Mouse (Mus musculus): ENCODE data around the gene Clec3b. TPM values are rescaled to one million over a fixed set of nuclear protein-coding genes. Genes with fewer than 3 reads are reported as not detected.

Gene Clec3b
- polyA plus RNA-seq (2015; fragmentation: Nextera tagmentation; extraction: Ambion mirVana), result 0.17 TPM in 1 of 2 replicates, not detected in the other

GRCm38 (mm10) chr9:123150241-123151020 lies at the start of gene Clec3b:
Gene Clec3b, plus strand, starts transcription at chr9:123150946.
- 87% methylated on average over 5 of the region's 5 CpGs for WGBS
- no peak for ATAC-seq

DNA sequence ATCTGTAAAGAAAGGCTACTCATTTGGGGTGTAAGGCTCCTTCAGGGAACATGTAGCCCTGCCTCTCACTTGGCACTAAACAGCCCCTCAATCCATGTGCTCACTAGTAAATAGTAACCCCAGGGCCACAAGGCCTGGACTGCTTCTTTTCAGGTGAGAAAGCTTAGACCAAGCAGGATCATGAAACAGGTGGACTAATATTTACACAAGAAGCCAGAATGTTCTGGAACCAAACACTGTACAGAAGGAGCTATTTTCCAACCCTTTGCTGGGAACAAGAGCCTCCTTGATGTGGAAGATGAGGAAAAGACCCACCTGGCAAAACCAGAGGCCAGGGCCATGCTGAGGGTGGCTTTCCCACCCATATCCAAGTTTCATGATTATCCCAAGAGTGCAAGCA lies 47.3 kb upstream of the Clec3b start:
- no peaks in the 10 kb centered on the region for H3K27me3 ChIP-seq
- H3K9me3 ChIP-seq (replicated peaks), result no peaks in the 10 kb centered on the region
- ATAC-seq, result no peak
- no peak overlapping the region for H3K4me2 ChIP-seq
- no peak overlapping the region for H3K27ac ChIP-seq
- H3K4me1 ChIP-seq, result no peaks in the 10 kb centered on the region
- H3K9ac ChIP-seq, result no peak overlapping the region
- no peak overlapping the region for H3K4me3 ChIP-seq
- peaks cover 39% of the 10 kb centered on the region for H3K36me3 ChIP-seq (ENCODE audit: poor library complexity, severe bottlenecking)

More at GRCm38 (mm10) chr9:123150241-123151020, at the start of gene Clec3b:
- no peaks in the 10 kb centered on the region for H3K9me3 ChIP-seq (replicated peaks)
- H3K9ac ChIP-seq, result no peak within 1 kb of the TSS
- H3K36me3 ChIP-seq (ENCODE audit: poor library complexity, severe bottlenecking), result no peaks in the 10 kb centered on the region
- H3K4me2 ChIP-seq, result no peak within 1 kb of the TSS
- no peak within 1 kb of the TSS for H3K4me3 ChIP-seq
- no peak within 1 kb of the TSS for H3K27ac ChIP-seq
- H3K4me1 ChIP-seq, result no peaks in the 10 kb centered on the region
- H3K27me3 ChIP-seq, result no peaks in the 10 kb centered on the region

DNA sequence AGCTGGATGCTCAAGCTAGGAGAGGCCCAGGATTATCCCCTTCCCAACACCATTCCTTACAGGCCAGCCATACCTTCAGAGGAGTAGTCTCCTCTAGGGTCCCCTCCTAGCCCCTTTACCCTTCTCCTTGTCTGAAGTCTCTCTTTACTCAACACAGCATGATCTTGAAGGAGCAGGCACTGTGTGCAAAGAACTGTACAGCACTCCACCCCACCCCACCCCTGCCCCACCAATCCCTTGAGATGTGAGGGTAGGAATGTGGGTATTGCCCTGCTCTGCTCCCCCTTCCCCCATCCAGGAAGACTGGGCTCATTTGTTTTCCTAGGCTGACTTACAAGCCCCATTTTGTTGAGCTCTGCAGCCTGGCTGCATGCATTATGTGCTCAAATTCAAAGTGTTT lies 46.4 kb upstream of the Clec3b start:
- Histone ChIP-seq H3K9ac (no peak overlapping the region), H3K27ac (no peak overlapping the region), H3K36me3 (ENCODE audit: poor library complexity, severe bottlenecking) (peaks cover 34% of the 10 kb centered on the region), H3K4me1 (no peaks in the 10 kb centered on the region), H3K9me3 (replicated peaks) (no peaks in the 10 kb centered on the region), H3K4me2 (no peak overlapping the region), H3K27me3 (no peaks in the 10 kb centered on the region), H3K4me3 (no peak overlapping the region)
- no peak for ATAC-seq

- Histone ChIP-seq H3K4me2 (no peak overlapping the region), H3K4me3 (no peak overlapping the region), H3K36me3 (ENCODE audit: poor library complexity, severe bottlenecking) (peaks cover 21% of the 10 kb centered on the region), H3K9me3 (replicated peaks) (no peaks in the 10 kb centered on the region), H3K4me1 (peaks cover 11% of the 10 kb centered on the region), H3K9ac (no peak overlapping the region), H3K27ac (no peak overlapping the region), H3K27me3 (no peaks in the 10 kb centered on the region)
- ATAC-seq, result no peak
- WGBS, result 94% methylated on average over 4 of the region's 4 CpGs
Measured at GRCm38 (mm10) chr9:123107186-123107585, 43.6 kb upstream of the Clec3b start.

DNA sequence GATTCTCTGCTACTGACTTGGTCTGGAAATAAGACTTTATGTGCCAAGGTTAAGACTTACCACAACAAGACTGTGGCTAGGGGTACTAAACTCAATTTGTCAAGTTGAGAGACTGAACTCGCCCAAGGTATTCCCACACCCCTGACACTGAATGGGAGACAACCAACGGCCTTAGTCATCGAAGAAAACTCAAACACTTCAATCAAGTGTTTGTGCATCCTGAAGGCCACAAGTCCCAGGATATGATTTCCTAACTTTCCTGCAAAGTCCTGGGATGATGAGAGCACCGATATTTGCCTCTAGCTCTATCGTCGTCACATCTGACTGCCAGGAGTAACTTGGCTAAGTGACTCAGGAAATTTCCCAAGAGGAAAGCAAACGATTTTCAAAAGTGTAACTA lies 41.6 kb upstream of the Clec3b start:
- Histone ChIP-seq H3K9ac (no peak overlapping the region), H3K4me3 (no peak overlapping the region), H3K4me1 (peaks cover 20% of the 10 kb centered on the region), H3K4me2 (no peak overlapping the region), H3K27ac (no peak overlapping the region), H3K36me3 (ENCODE audit: poor library complexity, severe bottlenecking) (peaks cover 18% of the 10 kb centered on the region), H3K27me3 (no peaks in the 10 kb centered on the region), H3K9me3 (replicated peaks) (no peaks in the 10 kb centered on the region)
- 94% methylated on average over 7 of the region's 7 CpGs for WGBS
- no peak for ATAC-seq

DNA sequence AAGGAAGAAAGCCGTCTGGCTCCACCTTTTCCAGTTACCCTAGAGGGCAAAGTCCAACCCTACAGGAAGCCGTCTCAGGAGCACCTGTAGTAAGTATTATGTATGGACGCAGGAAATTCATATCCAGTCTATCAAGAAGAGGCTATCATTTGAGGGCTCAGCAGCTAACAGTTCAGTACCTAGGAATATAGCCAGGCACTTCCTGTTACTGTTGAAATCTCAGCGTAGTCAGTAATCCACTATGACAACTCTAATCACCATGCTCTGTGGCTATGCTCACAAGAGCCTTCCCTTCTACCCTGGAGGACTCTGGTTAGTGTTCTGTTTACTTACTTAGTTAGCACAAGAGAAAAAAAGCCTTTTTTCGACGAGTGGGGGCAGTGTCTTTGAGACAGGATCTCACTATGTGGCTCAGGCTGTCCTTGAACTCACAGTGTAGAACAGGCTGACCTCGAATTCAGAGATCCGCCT lies 39.0 kb upstream of the Clec3b start:
- WGBS, result 63% methylated on average over 8 of the region's 8 CpGs
- Histone ChIP-seq H3K9ac (peak overlapping the region; percentile 94), H3K27ac (no peak overlapping the region), H3K27me3 (no peaks in the 10 kb centered on the region), H3K9me3 (replicated peaks) (no peaks in the 10 kb centered on the region), H3K36me3 (ENCODE audit: poor library complexity, severe bottlenecking) (0 out of 2 replicates have a peak, but pooled peaks cover 3% of the 10 kb centered on the region), H3K4me2 (peak overlapping the region; percentile 80), H3K4me1 (peaks cover 23% of the 10 kb centered on the region), H3K4me3 (peak overlapping the region; percentile 89)
- ATAC-seq, result no peak

DNA sequence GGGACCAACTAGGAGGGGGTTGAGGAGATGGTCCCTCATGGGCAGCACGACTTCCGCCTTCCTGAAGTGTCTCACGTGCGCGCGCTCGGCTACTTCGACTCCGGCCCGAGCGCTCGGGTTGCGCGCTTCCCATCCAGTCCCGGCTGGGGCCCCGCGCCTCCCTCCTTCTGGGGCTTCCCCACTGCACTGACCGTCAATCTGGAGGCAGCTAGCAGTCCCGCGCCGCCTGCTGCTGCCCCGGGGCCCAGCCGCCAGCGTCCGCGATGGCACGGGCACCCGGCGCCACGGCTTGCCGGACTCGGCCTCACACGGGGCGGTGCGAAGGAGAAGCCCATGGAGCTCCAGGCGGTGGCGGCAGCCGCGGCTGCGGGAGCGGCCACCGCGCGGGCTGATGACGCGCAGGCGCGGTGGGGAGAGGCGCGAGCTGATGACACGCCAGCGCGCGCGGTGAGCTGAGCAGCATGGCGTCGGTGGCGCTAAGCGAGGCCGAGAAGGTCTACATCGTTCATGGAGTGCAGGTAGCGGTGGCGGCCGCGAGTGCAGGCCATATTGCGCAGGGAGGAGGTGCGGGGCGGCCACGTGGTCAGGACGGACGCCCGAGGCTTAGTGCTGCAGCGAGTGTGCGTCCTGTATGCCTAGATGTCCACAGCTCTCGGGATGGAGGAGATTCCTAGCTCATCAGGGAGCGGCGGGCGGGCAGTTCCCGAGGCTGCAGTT lies 37.8 kb upstream of the Clec3b start, which contains the start of the genes Zdhhc3 and Exosc7:
TSS of gene Zdhhc3 (minus strand) at position 401 of the 717 bp plus-strand sequence.
TSS of gene Exosc7 (plus strand) at position 411 of the 717 bp plus-strand sequence.
- under 1% methylated on average over 78 of the region's 79 CpGs for WGBS
- H3K36me3 ChIP-seq (ENCODE audit: poor library complexity, severe bottlenecking), result 0 out of 2 replicates have a peak, but pooled peaks cover 3% of the 10 kb centered on the region
- H3K27me3 ChIP-seq, result no peaks in the 10 kb centered on the region
- peak within 1 kb of the TSS; percentile 89 for H3K4me3 ChIP-seq
- peak within 1 kb of the TSS; percentile 80 for H3K4me2 ChIP-seq
- peaks cover 23% of the 10 kb centered on the region for H3K4me1 ChIP-seq
- peak within 1 kb of the TSS; percentile 93 for H3K27ac ChIP-seq
- peak within 1 kb of the TSS; percentile 94 for H3K9ac ChIP-seq
- no peaks in the 10 kb centered on the region for H3K9me3 ChIP-seq (replicated peaks)
- ATAC-seq, result peak; percentile 96

- Histone ChIP-seq H3K9ac (peak overlapping the region; percentile 94), H3K27ac (no peak overlapping the region), H3K9me3 (replicated peaks) (no peaks in the 10 kb centered on the region), H3K4me3 (peak overlapping the region; percentile 89), H3K4me1 (peaks cover 23% of the 10 kb centered on the region), H3K4me2 (peak overlapping the region; percentile 80), H3K36me3 (ENCODE audit: poor library complexity, severe bottlenecking) (peaks cover 11% of the 10 kb centered on the region), H3K27me3 (no peaks in the 10 kb centered on the region)
- 74% methylated on average over 6 of the region's 6 CpGs for WGBS
- no peak for ATAC-seq
Measured at GRCm38 (mm10) chr9:123113931-123114330, 36.8 kb upstream of the Clec3b start.

DNA sequence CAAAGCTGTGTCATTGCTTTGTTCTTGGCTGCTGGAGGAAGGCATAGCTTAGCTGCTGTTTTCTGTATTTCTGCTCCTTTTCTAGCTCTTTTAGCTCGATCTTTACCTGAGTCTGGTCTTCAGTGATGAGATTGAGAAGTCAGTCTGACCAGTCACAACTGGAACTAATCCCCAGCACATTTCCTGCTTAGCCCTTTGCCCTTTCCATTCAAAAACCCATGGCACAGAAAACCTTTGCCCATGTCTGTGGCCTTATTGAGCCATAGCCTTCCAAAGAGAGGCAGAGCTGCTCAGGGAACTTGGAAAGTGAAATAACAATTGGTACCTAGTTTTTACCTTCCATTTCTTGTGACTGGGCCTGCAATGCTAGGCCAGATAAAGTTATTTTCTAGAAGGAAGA lies 35.2 kb upstream of the Clec3b start:
- Histone ChIP-seq H3K27me3 (no peaks in the 10 kb centered on the region), H3K4me2 (no peak overlapping the region), H3K4me3 (no peak overlapping the region), H3K27ac (no peak overlapping the region), H3K9ac (0 out of 2 replicates have a peak overlapping the region, but pooled peaks have one; percentile 37), H3K4me1 (peaks cover 23% of the 10 kb centered on the region), H3K9me3 (replicated peaks) (no peaks in the 10 kb centered on the region), H3K36me3 (ENCODE audit: poor library complexity, severe bottlenecking) (peaks cover 27% of the 10 kb centered on the region)
- no peak for ATAC-seq
- 94% methylated on average over 1 of the region's 1 CpGs for WGBS

DNA sequence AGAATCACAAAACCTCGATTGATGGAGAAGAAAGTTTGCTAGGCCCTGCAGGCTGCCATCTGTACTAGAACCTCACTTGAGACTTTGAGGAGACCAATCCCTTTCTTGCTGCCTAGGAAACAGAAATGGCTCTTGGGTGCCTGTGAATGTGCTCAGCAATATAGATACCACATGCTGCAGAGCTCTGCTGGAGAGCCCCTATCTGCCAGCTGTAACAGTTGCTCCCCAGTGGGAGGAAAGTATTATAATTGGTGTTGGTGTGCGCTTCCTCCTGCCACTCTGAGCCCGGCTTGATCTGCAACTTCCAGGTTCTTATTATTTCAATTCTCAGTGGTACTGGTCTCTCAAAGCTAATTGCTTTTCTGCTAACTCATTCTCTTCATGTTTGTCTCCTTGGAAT lies 27.7 kb upstream of the Clec3b start:
- H3K9me3 ChIP-seq (replicated peaks), result no peaks in the 10 kb centered on the region
- WGBS, result 90% methylated on average over 3 of the region's 3 CpGs
- no peak for ATAC-seq
- no peak overlapping the region for H3K4me3 ChIP-seq
- peaks cover 61% of the 10 kb centered on the region for H3K36me3 ChIP-seq (ENCODE audit: poor library complexity, severe bottlenecking)
- H3K27ac ChIP-seq, result no peak overlapping the region
- H3K27me3 ChIP-seq, result no peaks in the 10 kb centered on the region
- H3K9ac ChIP-seq, result no peak overlapping the region
- H3K4me2 ChIP-seq, result no peak overlapping the region
- H3K4me1 ChIP-seq, result no peaks in the 10 kb centered on the region

DNA sequence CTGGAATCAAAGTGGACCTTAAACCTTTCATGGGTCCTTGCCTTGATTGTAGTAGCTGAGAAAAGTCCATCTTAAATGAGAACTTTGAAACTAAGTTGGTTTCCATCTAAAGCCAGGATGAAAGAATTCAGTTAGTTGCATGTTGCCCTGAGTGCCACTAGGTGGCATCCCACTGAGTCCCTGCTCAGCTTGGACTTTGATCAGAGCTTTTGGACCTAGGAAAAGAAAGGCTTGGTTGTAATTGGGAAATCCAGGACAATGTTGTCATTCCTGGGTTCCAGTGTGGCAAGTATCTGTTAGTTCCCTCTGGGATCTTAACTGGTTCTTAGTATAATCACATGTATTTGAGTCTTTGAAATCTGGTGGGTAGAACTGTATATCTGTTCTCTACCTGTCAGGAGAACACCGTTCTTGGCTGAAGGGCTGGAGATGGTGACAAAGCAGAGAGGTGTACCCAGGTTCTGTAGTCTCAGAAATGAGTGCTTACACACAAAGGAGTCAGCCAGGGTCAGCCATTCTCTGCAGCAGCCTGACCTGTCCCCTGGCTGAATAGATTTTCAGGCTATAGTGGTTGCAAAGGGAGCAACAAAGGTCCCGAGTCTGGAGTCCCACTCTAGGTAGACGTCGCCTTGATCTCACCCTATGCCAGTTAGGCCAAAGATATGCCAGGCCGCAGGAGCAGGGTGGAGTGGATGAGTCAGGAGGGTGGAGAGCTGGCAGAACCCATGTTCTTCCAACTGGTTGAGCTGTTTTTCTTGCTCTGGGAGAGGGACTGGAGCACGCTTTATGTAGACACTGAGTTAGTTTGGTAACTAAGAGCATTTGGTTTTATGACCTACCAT lies 27.0 kb upstream of the Clec3b start:
- no peak overlapping the region for H3K27ac ChIP-seq
- no peak overlapping the region for H3K9ac ChIP-seq
- WGBS, result 92% methylated on average over 6 of the region's 6 CpGs
- no peak overlapping the region for H3K4me2 ChIP-seq
- no peaks in the 10 kb centered on the region for H3K4me1 ChIP-seq
- H3K36me3 ChIP-seq (ENCODE audit: poor library complexity, severe bottlenecking), result peaks cover 63% of the 10 kb centered on the region
- H3K9me3 ChIP-seq (replicated peaks), result no peaks in the 10 kb centered on the region
- no peaks in the 10 kb centered on the region for H3K27me3 ChIP-seq
- ATAC-seq, result no peak
- H3K4me3 ChIP-seq, result no peak overlapping the region
